Mouse (Mus musculus): Measurements from ENCODE around the gene Odf4.

Gene Odf4

GRCm38 (mm10) chr11:68902823-68903222 is 24.1 kb downstream of the Odf4 start:
- no peak for DNase-seq (ENCODE audit: extremely low spot score, low spot score)

GRCm38 (mm10) chr11:68902367-68902766 is 24.5 kb downstream of the Odf4 start:
- no peak for DNase-seq (ENCODE audit: extremely low spot score, low spot score)

- DNase-seq (ENCODE audit: extremely low spot score, low spot score), result no peak
Measured at GRCm38 (mm10) chr11:68902047-68902364, 24.9 kb downstream of the Odf4 start.

GRCm38 (mm10) chr11:68901351-68902046 is 25.4 kb downstream of the Odf4 start, which contains the start of gene Rpl26:
TSS of gene Rpl26 (plus strand) at chr11:68901583.
- peak; percentile 100 for DNase-seq (ENCODE audit: extremely low spot score, low spot score)

GRCm38 (mm10) chr11:68900519-68901350 is 26.1 kb downstream of the Odf4 start:
- DNase-seq (ENCODE audit: extremely low spot score, low spot score), result no peak

- DNase-seq (ENCODE audit: extremely low spot score, low spot score), result no peak
Measured at GRCm38 (mm10) chr11:68899815-68900214, 27.1 kb downstream of the Odf4 start.

- no peak for DNase-seq (ENCODE audit: extremely low spot score, low spot score)
Measured at GRCm38 (mm10) chr11:68898790-68899189, 28.1 kb downstream of the Odf4 start.

- no peak for DNase-seq (ENCODE audit: extremely low spot score, low spot score)
Measured at GRCm38 (mm10) chr11:68897838-68898237, 29.0 kb downstream of the Odf4 start.

- no peak for DNase-seq (ENCODE audit: extremely low spot score, low spot score)
Measured at GRCm38 (mm10) chr11:68897120-68897519, 29.8 kb downstream of the Odf4 start.

GRCm38 (mm10) chr11:68896247-68896646 is 30.6 kb downstream of the Odf4 start:
- DNase-seq (ENCODE audit: extremely low spot score, low spot score), result no peak

- DNase-seq (ENCODE audit: extremely low spot score, low spot score), result no peak
Measured at GRCm38 (mm10) chr11:68893911-68894464, 32.9 kb downstream of the Odf4 start.

- no peak for DNase-seq (ENCODE audit: extremely low spot score, low spot score)
Measured at GRCm38 (mm10) chr11:68892233-68892832, 34.5 kb downstream of the Odf4 start.

GRCm38 (mm10) chr11:68891823-68892222 is 35.1 kb downstream of the Odf4 start:
- no peak for DNase-seq (ENCODE audit: extremely low spot score, low spot score)

GRCm38 (mm10) chr11:68890625-68891024 is 36.3 kb downstream of the Odf4 start:
- DNase-seq (ENCODE audit: extremely low spot score, low spot score), result no peak

GRCm38 (mm10) chr11:68888653-68889052 is 38.2 kb downstream of the Odf4 start:
- DNase-seq (ENCODE audit: extremely low spot score, low spot score), result no peak

GRCm38 (mm10) chr11:68888253-68888652 is 38.6 kb downstream of the Odf4 start, which contains the start of gene Rnf222:
TSS of gene Rnf222 (plus strand) at chr11:68888553.
- DNase-seq (ENCODE audit: extremely low spot score, low spot score), result no peak

GRCm38 (mm10) chr11:68886091-68886490 is 40.8 kb downstream of the Odf4 start:
- DNase-seq (ENCODE audit: extremely low spot score, low spot score), result no peak

GRCm38 (mm10) chr11:68884368-68884767 is 42.5 kb downstream of the Odf4 start:
- DNase-seq (ENCODE audit: extremely low spot score, low spot score), result no peak

- DNase-seq (ENCODE audit: extremely low spot score, low spot score), result no peak
Measured at GRCm38 (mm10) chr11:68883843-68884242, 43.0 kb downstream of the Odf4 start.

- no peak for DNase-seq (ENCODE audit: extremely low spot score, low spot score)
Measured at GRCm38 (mm10) chr11:68882107-68882506, 44.8 kb downstream of the Odf4 start.

GRCm38 (mm10) chr11:68878811-68879210 is 48.1 kb downstream of the Odf4 start:
- no peak for DNase-seq (ENCODE audit: extremely low spot score, low spot score)

- DNase-seq (ENCODE audit: extremely low spot score, low spot score), result peak; percentile 58
Measured at GRCm38 (mm10) chr11:68874841-68875240, 52.0 kb downstream of the Odf4 start.

Measured in neural tube, embryonic 10.5 days (tissue).